Mouse (Mus musculus) lung, adult 2 months (tissue): ENCODE results near the gene Cabp4. TPM values are rescaled to one million over a fixed set of nuclear protein-coding genes. Genes with fewer than 3 reads are reported as not detected.

Experiments
- DNase-seq: peaks from one replicate; pipeline ENCODE4 v3.0.0; 2022
- H3K4me1 ChIP-seq: fragments of 200-500 bp; 2 replicates; pipeline ENCODE4 v1.6.1; 2011; ENCODE audit warnings: low read length; ENCODE audit not compliant: control insufficient read depth, insufficient read depth
- H3K4me3 ChIP-seq: fragments of 200-500 bp; replicated peaks from 2 replicates; pipeline ENCODE3; 2011; ENCODE audit warnings: low read depth, mild to moderate bottlenecking, control low read depth, low read length; ENCODE audit errors: extremely low read depth
- CTCF ChIP-seq: fragments of 200-500 bp; IDR thresholded peaks from 2 replicates; pipeline ENCODE4 v1.5.1; 2011; ENCODE audit warnings: mild to moderate bottlenecking, low read length, control low read depth; ENCODE audit not compliant: insufficient read depth
- POLR2A ChIP-seq: fragments of 200-500 bp; IDR thresholded peaks from 2 replicates; pipeline ENCODE4 v1.6.1; 2011; ENCODE audit warnings: low read depth, mild to moderate bottlenecking, control low read depth, low read length, borderline replicate concordance; ENCODE audit errors: extremely low read depth
- WGBS: fragments of 180-500 bp; shearing (Covaris S2); methylation state at CpG from one replicate; pipeline ENCODE4 v1.1.7; 2018; 5-methylcytosine and 5-hydroxymethylcytosine counted together
- polyA plus RNA-seq: library from polyadenylated mRNA; depleted of rRNA; stranded (reverse); fragments of >200 nt; gene quantifications from 2 replicates; pipeline ENCODE4 v1.2.3, GENCODE M21; 2012; rRNA removed

Gene Cabp4
- polyA plus RNA-seq, 1 experiment = not detected

GRCm38 (mm10) chr19:4089128-4089527 is 54.7 kb downstream of the Cabp4 start:
- TF ChIP-seq CTCF = no peak
- TF ChIP-seq POLR2A = no peak
- H3K4me1 ChIP-seq = no peaks in the 10 kb centered on the region
- WGBS = 73% methylated on average over 6 of the region's 6 CpGs
- no peak for DNase-seq
- no peak overlapping the region for H3K4me3 ChIP-seq

GRCm38 (mm10) chr19:4088146-4088545 is 55.7 kb downstream of the Cabp4 start:
- no peak for TF ChIP-seq CTCF
- TF ChIP-seq POLR2A = no peak
- Histone ChIP-seq H3K4me1 (no peaks in the 10 kb centered on the region), H3K4me3 (no peak overlapping the region)
- DNase-seq = no peak
- WGBS = 35% methylated on average over 5 of the region's 5 CpGs

GRCm38 (mm10) chr19:4087090-4087489 is 56.7 kb downstream of the Cabp4 start:
- H3K4me1 ChIP-seq = no peaks in the 10 kb centered on the region
- DNase-seq = no peak
- TF ChIP-seq POLR2A (no peak), CTCF (no peak)
- WGBS = 79% methylated on average over 5 of the region's 5 CpGs
- no peak overlapping the region for H3K4me3 ChIP-seq

- DNase-seq = no peak
- H3K4me3 ChIP-seq = no peak overlapping the region
- 91% methylated on average over 15 of the region's 15 CpGs for WGBS
- no peaks in the 10 kb centered on the region for H3K4me1 ChIP-seq
- TF ChIP-seq POLR2A (no peak), CTCF (no peak)
Measured at GRCm38 (mm10) chr19:4086156-4086555, 57.7 kb downstream of the Cabp4 start.

Other genes with a start within 250 kb of the Cabp4 start
- gene Tcirg1, start 236.9 kb downstream of the Cabp4 start, polyA plus RNA-seq = 157 and 164 TPM in 2 replicates
- 157 and 189 TPM in 2 replicates for gene Ndufs8, start 231.3 kb downstream of the Cabp4 start, polyA plus RNA-seq
- 71.9 and 85.0 TPM in 2 replicates for gene Aldh3b1, start 214.2 kb downstream of the Cabp4 start, polyA plus RNA-seq
- gene Unc93b1, start 208.8 kb downstream of the Cabp4 start, polyA plus RNA-seq = 169 and 180 TPM in 2 replicates
- 0.08 and 0.21 TPM in 2 replicates for gene Aldh3b3, start 185.4 kb downstream of the Cabp4 start, polyA plus RNA-seq
- 2.0 and 21.7 TPM in 2 replicates for gene Aldh3b2, start 171.7 kb downstream of the Cabp4 start, polyA plus RNA-seq
- 27.7 and 29.8 TPM in 2 replicates for gene Acy3, start 157.5 kb downstream of the Cabp4 start, polyA plus RNA-seq
- gene Tbx10, start 151.3 kb downstream of the Cabp4 start, polyA plus RNA-seq = 0.06 TPM in 1 of 2 replicates, not detected in the other
- gene Nudt8, start 143.5 kb downstream of the Cabp4 start, polyA plus RNA-seq = 7.6 and 13.3 TPM in 2 replicates
- gene Gm49405, start 143.4 kb downstream of the Cabp4 start, polyA plus RNA-seq = 1.7 and 1.8 TPM in 2 replicates
- 12.6 and 18.0 TPM in 2 replicates for gene Doc2g, start 140.7 kb downstream of the Cabp4 start, polyA plus RNA-seq
- 99.4 and 127 TPM in 2 replicates for gene Ndufv1, start 131.2 kb downstream of the Cabp4 start, polyA plus RNA-seq
- 480 and 656 TPM in 2 replicates for gene Gstp1, start 106.0 kb downstream of the Cabp4 start, polyA plus RNA-seq
- gene Gstp2, start 98.0 kb downstream of the Cabp4 start, polyA plus RNA-seq = 47.4 and 87.8 TPM in 2 replicates
- gene Gstp3, start 84.5 kb downstream of the Cabp4 start, polyA plus RNA-seq = 14.4 and 15.9 TPM in 2 replicates
- 0.86 and 0.91 TPM in 2 replicates for gene Cabp2, start 62.5 kb downstream of the Cabp4 start, polyA plus RNA-seq
- gene Cdk2ap2, start 46.9 kb downstream of the Cabp4 start, polyA plus RNA-seq = 200 and 245 TPM in 2 replicates
- 152 and 163 TPM in 2 replicates for gene Pitpnm1, start 44.0 kb downstream of the Cabp4 start, polyA plus RNA-seq
- gene Aip, start 18.2 kb downstream of the Cabp4 start, polyA plus RNA-seq = 108 and 123 TPM in 2 replicates
- gene Gpr152, start 4.2 kb downstream of the Cabp4 start, polyA plus RNA-seq = 0.05 and 0.08 TPM in 2 replicates
- gene Coro1b, start 4.6 kb upstream of the Cabp4 start, polyA plus RNA-seq = 260 and 262 TPM in 2 replicates
- 55.0 and 75.4 TPM in 2 replicates for gene Ptprcap, start 9.6 kb upstream of the Cabp4 start, polyA plus RNA-seq
- gene Rps6kb2, start 19.3 kb upstream of the Cabp4 start, polyA plus RNA-seq = 35.2 and 51.2 TPM in 2 replicates
- gene Carns1, start 31.4 kb upstream of the Cabp4 start, polyA plus RNA-seq = 7.9 and 14.4 TPM in 2 replicates
- gene Tbc1d10c, start 47.3 kb upstream of the Cabp4 start, polyA plus RNA-seq = 23.6 and 24.2 TPM in 2 replicates
- 373 and 384 TPM in 2 replicates for gene Ppp1ca, start 48.0 kb upstream of the Cabp4 start, polyA plus RNA-seq
- 32.3 and 36.9 TPM in 2 replicates for gene Rad9a, start 57.6 kb upstream of the Cabp4 start, polyA plus RNA-seq
- gene Clcf1, start 70.2 kb upstream of the Cabp4 start, polyA plus RNA-seq = 34.0 and 42.0 TPM in 2 replicates
- gene AC109138.7, start 70.3 kb upstream of the Cabp4 start, polyA plus RNA-seq = not detected in 2 replicates
- gene Pold4, start 87.9 kb upstream of the Cabp4 start, polyA plus RNA-seq = 110 and 112 TPM in 2 replicates
- gene Ssh3, start 125.1 kb upstream of the Cabp4 start, polyA plus RNA-seq = 82.3 and 98.0 TPM in 2 replicates
- gene Ankrd13d, start 139.1 kb upstream of the Cabp4 start, polyA plus RNA-seq = 7.3 and 8.4 TPM in 2 replicates
- gene Grk2, start 162.2 kb upstream of the Cabp4 start, polyA plus RNA-seq = 110 and 120 TPM in 2 replicates